Mouse (Mus musculus) stomach, postnatal 0 days (tissue): ENCODE results near the gene Cdk2. TPM values are rescaled to one million over a fixed set of nuclear protein-coding genes. Genes with fewer than 3 reads are reported as not detected.
"Not testable (repeated sequence)": the region's sequence is repeated elsewhere in the genome, so short reads cannot be mapped to it uniquely, and the experiment has no call there.

Experiments used
- ATAC-seq: fragments of 200-750 bp; cut with Nextera tagmentation; 2 replicates; pipeline ENCODE4 v1.8.0; 2017; ENCODE audit not compliant: low FRiP score, low TSS enrichment
- DNase-seq: peaks from one replicate; pipeline ENCODE4 v3.0.0-alpha.2; 2016; ENCODE audit warnings: low spot score
- H3K27ac ChIP-seq: fragments of 300-500 bp; sonication (generic); replicated peaks from 2 replicates; pipeline ENCODE4 v1.5.1; 2014; ENCODE audit warnings: mild to moderate bottlenecking, control low read depth
- H3K27me3 ChIP-seq: fragments of 300-500 bp; sonication (generic); 2 replicates; pipeline ENCODE4 v1.6.1; 2014; ENCODE audit warnings: low read length; ENCODE audit not compliant: control insufficient read depth, insufficient read depth
- H3K36me3 ChIP-seq: fragments of 300-500 bp; sonication (generic); 2 replicates; pipeline ENCODE4 v1.6.1; 2014; ENCODE audit warnings: low read length, mixed read lengths; ENCODE audit not compliant: control insufficient read depth, insufficient read depth
- H3K4me1 ChIP-seq: fragments of 300-500 bp; sonication (generic); replicated peaks from 2 replicates; pipeline ENCODE4 v1.6.1; 2014; ENCODE audit warnings: antibody characterized with exemption; ENCODE audit not compliant: control insufficient read depth, insufficient read depth
- H3K4me2 ChIP-seq: fragments of 300-500 bp; sonication (generic); replicated peaks from 2 replicates; pipeline ENCODE4 v1.6.1; 2014; ENCODE audit warnings: low read depth, mild to moderate bottlenecking, control low read depth, moderate library complexity
- H3K4me3 ChIP-seq: fragments of 300-500 bp; sonication (generic); 2 replicates; pipeline ENCODE4 v1.5.1; 2014; ENCODE audit warnings: low read depth, low read length, control low read depth
- H3K9ac ChIP-seq: fragments of 300-500 bp; sonication (generic); 2 replicates; pipeline ENCODE4 v1.6.1; 2014; ENCODE audit warnings: mild to moderate bottlenecking, low read length, control low read depth, mixed read lengths
- H3K9me3 ChIP-seq: fragments of 300-500 bp; sonication (generic); 2 replicates; pipeline ENCODE4 v1.6.1; 2016; ENCODE audit warnings: low read length; ENCODE audit not compliant: control insufficient read depth
- CTCF ChIP-seq: IDR thresholded peaks from 2 replicates; pipeline ENCODE4 v1.5.1; 2016; ENCODE audit warnings: antibody characterized with exemption, low read depth, mild to moderate bottlenecking, moderate library complexity
- EP300 ChIP-seq: optimal IDR thresholded peaks from 2 replicates; pipeline ENCODE3; 2016; ENCODE audit warnings: antibody characterized with exemption
- WGBS: fragments of 180-500 bp; shearing (Covaris S2); extraction: QIAGEN DNeasy Blood & Tissue Kit; methylation state at CpG from one replicate; pipeline ENCODE4 v1.1.7; 2014; 5-methylcytosine and 5-hydroxymethylcytosine counted together
- polyA plus RNA-seq: library from polyadenylated mRNA; unstranded; fragments of >200 nt; fragmentation: Nextera tagmentation; extraction: Ambion mirVana; gene quantifications from 2 replicates; pipeline ENCODE4 v1.2.1, GENCODE M21; 2015

Gene Cdk2
- polyA plus RNA-seq, 1 experiment from 2014 or later: 33.1 TPM

- ATAC-seq: peak; percentile 53; the same call in 1 of the 2 replicates
- no peak overlapping the region for H3K4me3 ChIP-seq
Observed at GRCm38 (mm10) chr10:128737435-128737834, 32.6 kb upstream of the Cdk2 start.

GRCm38 (mm10) chr10:128731992-128732391 is 27.2 kb upstream of the Cdk2 start:
- ATAC-seq: peak; percentile 72
- peak; percentile 35 for DNase-seq
- H3K4me2 ChIP-seq: no peak overlapping the region

More at GRCm38 (mm10) chr10:128737435-128737834, 32.6 kb upstream of the Cdk2 start:
- 6% methylated on average over 15 of the region's 15 CpGs for WGBS
- Histone ChIP-seq H3K9me3 (no peaks in the 10 kb centered on the region), H3K4me2 (peak overlapping the region; percentile 24; the same call in 1 of the 2 replicates), H3K36me3 (no peaks in the 10 kb centered on the region; the same call in 1 of the 2 replicates), H3K4me1 (no peaks in the 10 kb centered on the region), H3K9ac (no peak overlapping the region), H3K27me3 (no peaks in the 10 kb centered on the region), H3K27ac (no peak overlapping the region)
- TF ChIP-seq CTCF (no peak), EP300 (no peak)
- peak; percentile 52 for DNase-seq

GRCm38 (mm10) chr10:128731002-128731433 is 26.2 kb upstream of the Cdk2 start:
- H3K27me3 ChIP-seq: no peaks in the 10 kb centered on the region
- H3K4me2 ChIP-seq: no peak overlapping the region
- H3K4me1 ChIP-seq: no peaks in the 10 kb centered on the region
- 21% methylated on average over 10 of the region's 10 CpGs for WGBS
- no peak overlapping the region for H3K27ac ChIP-seq
- TF ChIP-seq CTCF: peak; percentile 87
- TF ChIP-seq EP300: no peak
- DNase-seq (peak; percentile 77), ATAC-seq (peak; percentile 41)
- H3K36me3 ChIP-seq: peaks cover 5% of the 10 kb centered on the region
- no peak overlapping the region for H3K4me3 ChIP-seq
- no peak overlapping the region for H3K9ac ChIP-seq
- no peaks in the 10 kb centered on the region for H3K9me3 ChIP-seq

More at GRCm38 (mm10) chr10:128731992-128732391, 27.2 kb upstream of the Cdk2 start:
- TF ChIP-seq EP300 (no peak), CTCF (no peak)
- H3K27me3 ChIP-seq: no peaks in the 10 kb centered on the region
- no peaks in the 10 kb centered on the region for H3K4me1 ChIP-seq
- H3K27ac ChIP-seq: no peak overlapping the region; the same call in 1 of the 2 replicates
- H3K9ac ChIP-seq: no peak overlapping the region
- peaks cover 3% of the 10 kb centered on the region for H3K36me3 ChIP-seq
- H3K4me3 ChIP-seq: no peak overlapping the region
- H3K9me3 ChIP-seq: no peaks in the 10 kb centered on the region

- no peaks in the 10 kb centered on the region for H3K4me1 ChIP-seq
- H3K9ac ChIP-seq: no peak overlapping the region
- no peak for ATAC-seq
- H3K4me2 ChIP-seq: no peak overlapping the region
- 89% methylated on average over 5 of the region's 5 CpGs for WGBS
- no peak overlapping the region for H3K4me3 ChIP-seq
- H3K27me3 ChIP-seq: no peaks in the 10 kb centered on the region
- no peak overlapping the region for H3K27ac ChIP-seq
- no peak for TF ChIP-seq EP300
- no peak for TF ChIP-seq CTCF
- H3K9me3 ChIP-seq: no peaks in the 10 kb centered on the region
- DNase-seq: no peak
- peaks cover 5% of the 10 kb centered on the region for H3K36me3 ChIP-seq
Observed at GRCm38 (mm10) chr10:128728059-128728458, 23.2 kb upstream of the Cdk2 start.

GRCm38 (mm10) chr10:128725466-128725865 is 20.6 kb upstream of the Cdk2 start:
- H3K9ac ChIP-seq, H3K27ac ChIP-seq, H3K4me1 ChIP-seq, H3K27me3 ChIP-seq, DNase-seq, H3K9me3 ChIP-seq, H3K4me3 ChIP-seq, H3K36me3 ChIP-seq, H3K4me2 ChIP-seq, ATAC-seq: not testable (repeated sequence)
- 82% methylated on average over 3 of the region's 4 CpGs for WGBS

- Histone ChIP-seq H3K36me3 (no peaks in the 10 kb centered on the region; the same call in 1 of the 2 replicates), H3K4me2 (no peak overlapping the region), H3K4me3 (no peak overlapping the region), H3K4me1 (no peaks in the 10 kb centered on the region), H3K9ac (no peak overlapping the region), H3K27ac (no peak overlapping the region), H3K27me3 (no peaks in the 10 kb centered on the region), H3K9me3 (no peaks in the 10 kb centered on the region)
- TF ChIP-seq CTCF (no peak), EP300 (no peak)
- ATAC-seq (peak; percentile 70), DNase-seq (no peak)
- 81% methylated on average over 19 of the region's 19 CpGs for WGBS
Observed at GRCm38 (mm10) chr10:128715559-128716537, 11.0 kb upstream of the Cdk2 start.

- H3K9me3 ChIP-seq, H3K4me2 ChIP-seq, H3K27me3 ChIP-seq, H3K4me3 ChIP-seq, H3K36me3 ChIP-seq, DNase-seq, H3K9ac ChIP-seq, H3K27ac ChIP-seq, H3K4me1 ChIP-seq, ATAC-seq: not testable (repeated sequence)
- 93% methylated on average over 7 of the region's 7 CpGs for WGBS
Observed at GRCm38 (mm10) chr10:128711318-128711717, 6.5 kb upstream of the Cdk2 start.
